Mouse (Mus musculus): Measurements from ENCODE around the gene Csnk1d. TPM values are rescaled to one million over a fixed set of nuclear protein-coding genes. Genes with fewer than 3 reads are reported as not detected.

Gene Csnk1d
- polyA plus RNA-seq (2012; ENCODE audit: low replicate concordance) = 102 and 115 TPM in 2 replicates

DNA sequence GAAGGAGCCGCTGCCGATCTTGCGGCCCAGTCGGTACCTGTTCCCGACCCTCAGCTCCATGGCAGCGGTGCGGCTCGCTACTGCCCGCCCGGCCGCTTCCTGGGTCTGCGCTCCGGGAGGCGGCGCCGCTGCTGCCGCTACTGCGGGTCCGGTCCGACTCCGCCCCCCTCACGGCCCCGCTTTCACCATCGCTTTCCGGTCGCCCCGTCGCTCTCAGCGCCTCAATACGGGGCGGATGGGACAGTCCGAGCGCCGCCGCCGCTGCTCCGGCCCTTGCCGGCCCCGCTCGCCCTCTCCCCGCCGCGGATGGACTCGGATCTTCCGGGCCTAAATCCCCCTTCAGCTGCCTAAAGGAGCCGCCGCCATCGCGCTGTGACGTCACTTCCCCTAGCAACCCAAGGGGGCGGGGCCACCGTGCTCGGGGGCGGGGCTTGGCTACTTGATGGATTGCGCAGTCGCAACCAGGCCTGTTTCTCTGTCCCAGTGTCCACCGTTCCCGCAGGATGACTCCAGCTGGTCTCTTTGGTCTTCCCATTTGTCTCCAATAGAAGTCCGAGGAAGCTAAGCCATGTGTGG is at the start of gene Csnk1d:
TSS of gene Csnk1d (minus strand) at position 380 of the 576 bp plus-strand sequence.

DNA sequence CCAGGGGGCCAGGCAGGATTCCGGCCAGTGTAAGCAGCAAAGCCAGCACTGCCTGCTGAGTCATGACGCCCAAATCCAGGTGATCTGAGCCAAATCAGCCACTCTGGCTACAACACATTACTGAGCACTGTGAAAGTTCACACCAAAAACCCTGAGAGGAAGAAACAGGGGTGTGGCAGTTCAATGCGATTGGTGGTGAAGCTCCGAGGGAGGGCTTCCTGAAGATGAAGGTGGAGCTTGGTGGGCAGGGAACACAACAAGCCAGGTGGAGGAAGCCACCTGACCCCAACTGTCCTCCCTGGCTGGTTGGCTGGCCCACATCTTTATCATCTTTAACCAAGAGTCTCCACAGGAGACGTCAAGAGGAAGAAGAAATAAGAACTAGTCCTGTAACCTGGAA is 48.2 kb upstream of the Csnk1d start, which contains the start of gene Cd7:
TSS of gene Cd7 (minus strand) at position 117 of the 400 bp plus-strand sequence.

DNA sequence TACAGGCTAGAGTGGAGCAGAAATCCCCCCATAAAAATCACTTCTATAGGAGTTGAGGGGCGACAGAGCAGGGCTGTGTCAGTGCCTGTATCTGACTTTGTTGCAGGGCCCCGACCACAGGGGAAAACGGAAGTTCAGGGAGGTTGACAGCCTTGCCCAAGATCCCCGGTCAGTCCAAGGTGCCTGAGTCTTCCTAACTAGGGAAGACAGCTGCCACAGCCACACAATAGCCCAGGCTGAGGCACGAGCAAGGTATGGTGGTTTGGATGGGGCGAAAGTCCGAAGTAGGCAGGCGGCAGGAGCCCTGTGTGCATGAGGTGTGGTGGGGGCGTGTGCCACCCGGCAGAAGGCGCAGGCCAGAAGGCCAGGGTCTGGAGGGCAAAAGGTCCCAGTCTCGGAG is 42.8 kb downstream of the Csnk1d start, which contains the start of gene Slc16a3:
TSS of gene Slc16a3 (plus strand) at position 153 of the 400 bp plus-strand sequence.

DNA sequence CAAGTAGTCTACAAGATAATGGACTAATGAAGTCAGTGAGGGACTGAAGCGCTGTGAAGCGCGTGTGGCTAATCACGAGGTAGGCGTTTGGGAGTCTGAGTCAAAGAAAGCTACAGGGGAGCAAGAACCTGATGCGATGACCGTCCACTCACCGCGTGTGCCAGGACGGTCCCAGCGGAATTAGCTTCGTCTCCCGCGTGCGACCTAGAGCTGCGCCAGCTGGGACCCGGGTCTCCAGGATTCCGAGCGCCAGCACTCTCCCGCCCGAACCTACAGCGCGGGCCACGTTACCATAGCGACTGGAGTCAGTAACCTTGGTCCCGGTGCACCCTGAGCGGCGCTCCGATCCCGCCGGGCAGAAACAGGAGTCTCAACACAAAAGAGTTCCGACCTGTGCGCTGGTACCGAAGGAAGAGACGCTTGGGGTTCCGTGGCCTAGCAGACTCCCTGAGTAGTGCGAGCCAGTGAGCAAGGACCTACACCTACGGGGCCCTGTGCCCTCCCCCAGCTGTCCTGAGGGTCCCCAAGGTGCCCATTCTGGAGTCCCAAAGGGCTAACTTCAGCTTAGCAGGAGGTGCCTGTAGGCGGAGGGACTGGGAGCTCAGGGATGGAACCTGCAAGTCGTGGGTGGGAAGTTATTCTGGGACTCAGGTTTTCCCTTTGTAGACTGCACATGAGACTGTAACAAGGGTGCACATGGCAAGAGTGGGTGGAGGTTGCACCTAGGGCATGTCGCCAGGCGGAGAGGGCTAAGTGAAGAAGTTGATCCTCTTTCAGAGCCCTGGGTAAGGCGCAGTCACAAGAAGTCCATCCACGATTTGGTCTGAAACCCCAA is 58.3 kb downstream of the Csnk1d start, which contains the start of gene Ccdc57:
TSS of gene Ccdc57 (minus strand) at position 309 of the 835 bp plus-strand sequence.

Other genes with a start within 250 kb of the Csnk1d start
- 269 and 1,219 TPM in 2 replicates for gene Hmga1b, start 228.5 kb downstream of the Csnk1d start, polyA plus RNA-seq (2012; ENCODE audit: low replicate concordance)
- 41.1 and 90.1 TPM in 2 replicates for gene Rfng, start 207.1 kb downstream of the Csnk1d start, polyA plus RNA-seq (2012; ENCODE audit: low replicate concordance)
- 35.0 and 37.0 TPM in 2 replicates for gene Gps1, start 207.1 kb downstream of the Csnk1d start, polyA plus RNA-seq (2012; ENCODE audit: low replicate concordance)
- 123 and 193 TPM in 2 replicates for gene Dus1l, start 194.9 kb downstream of the Csnk1d start, polyA plus RNA-seq (2012; ENCODE audit: low replicate concordance)
- 69.7 and 289 TPM in 2 replicates for gene Fasn, start 166.8 kb downstream of the Csnk1d start, polyA plus RNA-seq (2012; ENCODE audit: low replicate concordance)
- gene Ccdc57, start 58.5 kb downstream of the Csnk1d start, polyA plus RNA-seq (2012; ENCODE audit: low replicate concordance) = 2.0 and 2.1 TPM in 2 replicates
- 10.6 and 15.1 TPM in 2 replicates for gene Slc16a3, start 42.9 kb downstream of the Csnk1d start, polyA plus RNA-seq (2012; ENCODE audit: low replicate concordance)
- gene Cd7, start 48.1 kb upstream of the Csnk1d start, polyA plus RNA-seq (2012; ENCODE audit: low replicate concordance) = 3.7 and 14.9 TPM in 2 replicates
- gene Sectm1b, start 72.2 kb upstream of the Csnk1d start, polyA plus RNA-seq (2012; ENCODE audit: low replicate concordance) = not detected in 2 replicates
- gene Sectm1a, start 89.9 kb upstream of the Csnk1d start, polyA plus RNA-seq (2012; ENCODE audit: low replicate concordance) = not detected in 2 replicates
- gene Tex19.2, start 127.3 kb upstream of the Csnk1d start, polyA plus RNA-seq (2012; ENCODE audit: low replicate concordance) = not detected in 2 replicates
- gene Tex19.1, start 154.8 kb upstream of the Csnk1d start, polyA plus RNA-seq (2012; ENCODE audit: low replicate concordance) = not detected in 2 replicates
- gene Uts2r, start 168.9 kb upstream of the Csnk1d start, polyA plus RNA-seq (2012; ENCODE audit: low replicate concordance) = not detected in 2 replicates
- gene Hexdc, start 213.1 kb upstream of the Csnk1d start, polyA plus RNA-seq (2012; ENCODE audit: low replicate concordance) = 7.4 and 12.8 TPM in 2 replicates
- gene Ogfod3, start 213.4 kb upstream of the Csnk1d start, polyA plus RNA-seq (2012; ENCODE audit: low replicate concordance) = 4.3 and 9.0 TPM in 2 replicates
- 10.0 and 19.4 TPM in 2 replicates for gene Cybc1, start 238.0 kb upstream of the Csnk1d start, polyA plus RNA-seq (2012; ENCODE audit: low replicate concordance)
- 6.8 and 16.3 TPM in 2 replicates for gene Narf, start 245.9 kb upstream of the Csnk1d start, polyA plus RNA-seq (2012; ENCODE audit: low replicate concordance)